Mouse (Mus musculus): ENCODE results near the gene Rab7b. TPM values are rescaled to one million over a fixed set of nuclear protein-coding genes. Genes with fewer than 3 reads are reported as not detected.

The Rab7b gene
- polyA plus RNA-seq, 1 experiment from 2014 or later, result 1.1 TPM

DNA sequence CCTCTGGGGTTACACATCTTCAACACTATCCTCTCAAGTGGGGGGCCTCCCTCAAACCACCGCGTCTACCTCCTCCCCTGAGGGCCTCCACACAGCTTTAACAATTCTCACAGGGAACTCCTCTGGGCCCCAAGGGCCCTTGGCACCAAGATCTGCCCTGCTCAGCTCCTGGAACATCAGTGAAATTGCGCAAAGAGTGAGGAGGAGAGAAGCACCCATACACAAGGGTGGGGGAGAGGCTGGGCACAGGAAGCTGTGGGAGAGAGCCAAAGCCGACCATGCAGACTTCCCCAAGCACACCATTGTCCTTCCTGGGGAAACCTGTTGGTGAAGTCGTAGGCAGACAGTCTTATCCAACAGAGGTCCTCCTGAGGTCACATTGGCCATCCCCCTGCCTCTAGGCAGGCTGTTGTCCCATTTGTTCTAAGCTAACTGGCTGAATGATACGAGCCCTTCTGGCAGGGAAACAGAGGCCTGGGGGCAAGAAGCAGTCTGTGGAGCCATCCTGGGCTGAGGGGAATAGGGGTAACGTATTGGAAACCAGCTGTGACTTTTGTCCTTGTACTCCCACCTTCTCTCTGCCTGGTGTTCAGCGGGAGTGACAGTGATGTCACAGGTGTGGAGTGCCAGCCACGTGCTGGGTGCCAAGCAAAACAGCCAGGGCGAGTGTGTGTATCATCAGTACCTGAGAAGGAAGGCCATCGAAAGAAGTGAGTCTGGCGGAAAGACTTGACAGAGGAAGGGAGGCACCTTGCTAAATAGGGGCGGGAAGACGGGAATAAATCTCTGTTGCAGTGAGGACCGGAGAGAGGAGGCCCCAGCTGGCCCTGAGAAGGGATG is 61.4 kb downstream of the Rab7b start:
- no peak overlapping the region for H3K4me3 ChIP-seq
- WGBS, result 80% methylated on average over 15 of the region's 15 CpGs
- H3K36me3 ChIP-seq, result no peaks in the 10 kb centered on the region
- H3K27me3 ChIP-seq (ENCODE audit: insufficient read depth, poor library complexity, severe bottlenecking), result no peaks in the 10 kb centered on the region
- no peak overlapping the region for H3K27ac ChIP-seq
- H3K4me1 ChIP-seq (replicated peaks), result peaks cover 23% of the 10 kb centered on the region
- no peak for DNase-seq (ENCODE audit: low spot score)
- H3K9me3 ChIP-seq, result no peaks in the 10 kb centered on the region

DNA sequence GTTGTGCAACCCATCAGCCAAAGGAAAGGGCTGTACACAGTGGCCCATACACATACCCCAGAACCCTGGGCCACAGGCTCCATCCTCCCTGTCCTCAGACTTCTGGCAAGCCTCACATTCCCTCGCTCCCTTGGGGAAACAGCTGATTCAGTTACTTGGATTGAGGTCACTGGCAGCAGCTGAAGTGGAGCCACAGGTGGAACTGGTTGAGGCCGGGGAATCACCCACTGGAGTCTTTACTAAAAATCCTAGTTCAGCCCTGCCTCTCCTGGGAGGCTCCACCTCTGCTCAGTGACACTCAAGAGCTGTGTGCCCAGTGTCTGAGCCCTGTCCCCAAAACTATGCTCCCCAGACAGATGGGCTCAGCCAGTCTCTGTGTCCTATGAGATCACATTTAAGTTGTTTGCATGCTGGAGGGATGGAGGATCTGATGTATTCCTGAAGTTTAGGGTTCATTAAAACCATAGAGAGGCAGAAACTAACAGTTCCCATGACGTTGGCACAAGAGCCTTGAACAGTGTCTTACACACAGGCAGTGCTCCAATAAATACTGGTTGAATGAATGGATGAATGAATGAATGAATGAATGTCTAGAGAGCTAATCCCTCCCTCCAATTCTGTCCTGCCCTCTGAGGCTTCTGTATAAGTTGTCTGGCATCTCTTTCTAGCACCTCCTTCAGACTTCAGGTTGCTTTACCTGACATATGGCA is 62.8 kb downstream of the Rab7b start:
- 82% methylated on average over 3 of the region's 3 CpGs for WGBS
- Histone ChIP-seq H3K9me3 (no peaks in the 10 kb centered on the region), H3K4me3 (no peak overlapping the region), H3K4me1 (replicated peaks) (peaks cover 16% of the 10 kb centered on the region), H3K27me3 (ENCODE audit: insufficient read depth, poor library complexity, severe bottlenecking) (no peaks in the 10 kb centered on the region), H3K27ac (no peak overlapping the region), H3K36me3 (no peaks in the 10 kb centered on the region)
- DNase-seq (ENCODE audit: low spot score), result no peak

GRCm38 (mm10) chr1:131751891-131752311 is 63.4 kb downstream of the Rab7b start:
- WGBS, result 74% methylated on average over 10 of the region's 10 CpGs
- no peaks in the 10 kb centered on the region for H3K9me3 ChIP-seq
- no peaks in the 10 kb centered on the region for H3K36me3 ChIP-seq
- no peak overlapping the region for H3K27ac ChIP-seq
- H3K27me3 ChIP-seq (ENCODE audit: insufficient read depth, poor library complexity, severe bottlenecking), result no peaks in the 10 kb centered on the region
- no peak for DNase-seq (ENCODE audit: low spot score)
- peaks cover 10% of the 10 kb centered on the region for H3K4me1 ChIP-seq (replicated peaks)
- no peak overlapping the region for H3K4me3 ChIP-seq

GRCm38 (mm10) chr1:131754212-131754829 is 65.8 kb downstream of the Rab7b start:
- no peaks in the 10 kb centered on the region for H3K36me3 ChIP-seq
- no peaks in the 10 kb centered on the region for H3K27me3 ChIP-seq (ENCODE audit: insufficient read depth, poor library complexity, severe bottlenecking)
- no peak overlapping the region for H3K27ac ChIP-seq
- H3K4me1 ChIP-seq (replicated peaks), result peaks cover 8% of the 10 kb centered on the region
- no peak overlapping the region for H3K4me3 ChIP-seq
- H3K9me3 ChIP-seq, result no peaks in the 10 kb centered on the region
- WGBS, result 70% methylated on average over 3 of the region's 3 CpGs
- no peak for DNase-seq (ENCODE audit: low spot score)

DNA sequence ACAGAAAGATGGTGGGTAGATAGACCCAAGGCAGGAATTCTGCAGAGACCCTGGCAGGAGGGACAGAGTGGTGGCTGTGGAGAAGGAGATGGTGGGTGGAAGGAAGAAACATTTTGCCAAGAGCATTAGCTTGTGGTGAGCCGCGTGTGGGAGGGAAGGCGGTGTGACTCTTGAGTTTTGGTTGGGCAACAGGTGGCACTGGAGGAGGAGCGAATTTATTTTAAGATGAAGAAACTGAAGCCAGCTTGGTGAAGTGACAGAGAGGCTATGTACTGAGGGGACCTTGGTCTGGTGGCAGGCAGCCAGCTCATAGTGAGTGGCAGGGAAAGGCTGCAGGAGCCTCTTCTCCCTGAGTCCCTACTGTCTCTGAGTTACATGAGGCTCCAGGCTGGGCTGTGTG is 66.4 kb downstream of the Rab7b start:
- WGBS, result 89% methylated on average over 4 of the region's 4 CpGs
- H3K36me3 ChIP-seq, result no peaks in the 10 kb centered on the region
- H3K4me1 ChIP-seq (replicated peaks), result peaks cover 14% of the 10 kb centered on the region
- no peak overlapping the region for H3K4me3 ChIP-seq
- H3K27ac ChIP-seq, result no peak overlapping the region
- H3K27me3 ChIP-seq (ENCODE audit: insufficient read depth, poor library complexity, severe bottlenecking), result no peaks in the 10 kb centered on the region
- no peaks in the 10 kb centered on the region for H3K9me3 ChIP-seq
- no peak for DNase-seq (ENCODE audit: low spot score)

GRCm38 (mm10) chr1:131757211-131757610 is 68.7 kb downstream of the Rab7b start:
- peaks cover 18% of the 10 kb centered on the region for H3K4me1 ChIP-seq (replicated peaks)
- H3K4me3 ChIP-seq, result no peak overlapping the region
- no peak overlapping the region for H3K27ac ChIP-seq
- DNase-seq (ENCODE audit: low spot score), result no peak
- H3K36me3 ChIP-seq, result no peaks in the 10 kb centered on the region
- H3K27me3 ChIP-seq (ENCODE audit: insufficient read depth, poor library complexity, severe bottlenecking), result no peaks in the 10 kb centered on the region
- no peaks in the 10 kb centered on the region for H3K9me3 ChIP-seq
- WGBS, result 92% methylated on average over 6 of the region's 6 CpGs

DNA sequence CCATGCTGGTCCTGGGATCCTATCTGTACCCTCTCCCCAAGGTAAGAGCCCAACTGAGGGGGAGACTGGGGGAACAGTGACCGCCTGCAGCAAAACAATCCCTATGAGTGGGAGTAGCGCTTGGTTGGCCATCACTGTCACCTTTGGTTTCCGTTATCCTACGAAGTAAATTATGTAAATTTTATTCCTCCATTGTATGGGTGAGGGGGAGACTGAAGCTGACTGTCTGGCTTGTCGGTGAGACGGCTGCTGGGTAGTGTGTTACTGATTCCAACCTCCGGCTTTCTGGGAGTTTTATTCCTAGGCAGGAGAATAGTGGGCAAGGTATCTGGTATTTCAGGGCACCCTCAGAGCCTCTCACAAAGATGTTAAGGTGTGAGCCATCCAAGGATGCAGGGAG is 70.3 kb downstream of the Rab7b start:
- no peaks in the 10 kb centered on the region for H3K27me3 ChIP-seq (ENCODE audit: insufficient read depth, poor library complexity, severe bottlenecking)
- no peak for DNase-seq (ENCODE audit: low spot score)
- no peak overlapping the region for H3K4me3 ChIP-seq
- 62% methylated on average over 7 of the region's 7 CpGs for WGBS
- H3K9me3 ChIP-seq, result no peaks in the 10 kb centered on the region
- peaks cover 18% of the 10 kb centered on the region for H3K4me1 ChIP-seq (replicated peaks)
- H3K36me3 ChIP-seq, result no peaks in the 10 kb centered on the region
- peak overlapping the region; percentile 30; the same call in 1 of the 2 replicates for H3K27ac ChIP-seq

GRCm38 (mm10) chr1:131759667-131760427 is 71.4 kb downstream of the Rab7b start:
- Histone ChIP-seq H3K27me3 (ENCODE audit: insufficient read depth, poor library complexity, severe bottlenecking) (no peaks in the 10 kb centered on the region), H3K27ac (peak overlapping the region; percentile 50), H3K36me3 (no peaks in the 10 kb centered on the region), H3K4me1 (replicated peaks) (peaks cover 18% of the 10 kb centered on the region), H3K9me3 (no peaks in the 10 kb centered on the region), H3K4me3 (no peak overlapping the region)
- WGBS, result 72% methylated on average over 9 of the region's 9 CpGs
- no peak for DNase-seq (ENCODE audit: low spot score)

DNA sequence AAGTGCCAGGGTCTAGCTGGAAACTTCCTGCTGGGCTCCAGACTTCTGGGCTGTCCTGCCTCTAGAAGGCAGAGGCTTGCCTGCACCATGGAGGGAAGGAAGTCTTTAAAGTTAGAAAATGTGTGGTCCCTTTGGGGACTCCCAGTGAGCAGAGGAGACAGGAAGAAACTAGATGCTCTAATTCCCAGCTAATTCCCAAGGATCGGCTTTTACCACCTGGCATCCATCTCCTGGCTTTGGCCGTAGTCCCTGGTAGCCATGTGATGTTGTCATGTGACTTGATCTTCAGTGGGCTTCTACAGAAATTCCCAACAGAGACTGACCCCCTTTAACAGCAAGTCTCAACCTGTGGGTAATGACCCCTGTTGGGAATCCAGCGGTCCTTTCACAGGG is 71.9 kb downstream of the Rab7b start:
- 94% methylated on average over 3 of the region's 3 CpGs for WGBS
- Histone ChIP-seq H3K27ac (peak overlapping the region; percentile 50; the same call in 1 of the 2 replicates), H3K27me3 (ENCODE audit: insufficient read depth, poor library complexity, severe bottlenecking) (no peaks in the 10 kb centered on the region), H3K9me3 (no peaks in the 10 kb centered on the region), H3K36me3 (no peaks in the 10 kb centered on the region), H3K4me1 (replicated peaks) (peaks cover 18% of the 10 kb centered on the region), H3K4me3 (no peak overlapping the region)
- no peak for DNase-seq (ENCODE audit: low spot score)

DNA sequence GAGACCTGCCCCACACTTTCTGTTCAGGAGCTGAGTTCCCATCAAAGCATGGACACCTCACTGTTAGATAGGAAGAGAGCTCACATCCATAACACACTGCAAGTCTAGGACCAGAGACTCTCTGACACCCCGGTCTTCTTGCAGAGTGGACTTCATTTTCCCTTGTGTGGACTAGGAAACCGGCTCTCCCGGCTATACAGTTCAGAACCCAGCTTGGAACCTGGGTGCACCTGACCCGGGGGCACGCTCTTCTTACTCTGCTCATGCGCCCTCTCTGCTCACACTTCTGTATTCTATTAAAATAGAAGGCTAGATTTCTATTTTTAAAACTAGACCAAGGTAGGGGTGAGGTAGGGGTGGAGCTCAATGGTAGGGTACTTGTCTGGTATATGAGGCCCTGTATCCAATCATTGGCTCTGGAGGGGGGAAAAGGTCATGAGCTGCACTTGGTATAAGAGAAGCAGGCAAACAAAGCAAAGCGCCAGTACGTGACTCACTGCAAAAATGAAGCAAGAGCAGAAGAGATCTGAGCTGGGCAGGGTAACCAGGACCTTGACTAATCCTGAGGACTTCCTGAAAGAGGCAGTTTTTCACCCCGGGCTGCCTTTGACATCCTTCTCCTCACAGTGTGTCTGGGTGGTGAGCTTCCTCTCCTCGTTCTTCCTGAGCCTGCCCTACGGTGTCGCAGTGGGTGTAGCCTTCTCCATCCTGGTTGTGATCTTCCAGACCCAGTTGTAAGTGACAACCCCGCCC is 72.8 kb downstream of the Rab7b start:
- WGBS, result 85% methylated on average over 13 of the region's 13 CpGs
- no peaks in the 10 kb centered on the region for H3K27me3 ChIP-seq (ENCODE audit: insufficient read depth, poor library complexity, severe bottlenecking)
- H3K9me3 ChIP-seq, result no peaks in the 10 kb centered on the region
- H3K4me3 ChIP-seq, result no peak overlapping the region
- H3K4me1 ChIP-seq (replicated peaks), result peaks cover 18% of the 10 kb centered on the region
- DNase-seq (ENCODE audit: low spot score), result no peak
- no peak overlapping the region for H3K27ac ChIP-seq
- no peaks in the 10 kb centered on the region for H3K36me3 ChIP-seq

GRCm38 (mm10) chr1:131763683-131764082 is 75.2 kb downstream of the Rab7b start:
- WGBS, result 56% methylated on average over 9 of the region's 9 CpGs
- H3K4me3 ChIP-seq, result no peak overlapping the region
- no peaks in the 10 kb centered on the region for H3K9me3 ChIP-seq
- H3K36me3 ChIP-seq, result no peaks in the 10 kb centered on the region
- H3K27ac ChIP-seq, result no peak overlapping the region
- peaks cover 16% of the 10 kb centered on the region for H3K4me1 ChIP-seq (replicated peaks)
- H3K27me3 ChIP-seq (ENCODE audit: insufficient read depth, poor library complexity, severe bottlenecking), result 0 out of 2 replicates have a peak, but pooled peaks cover 7% of the 10 kb centered on the region
- no peak for DNase-seq (ENCODE audit: low spot score)

Measured in hindbrain, embryonic 10.5 days (tissue).